Mouse (Mus musculus): ENCODE measurements around the gene Prkag2.
A peak's percentile ranks its signal among the peaks of the same experiment; 100 is the strongest.

The Prkag2 gene

GRCm38 (mm10) chr5:25050827-25051226, 49.6 kb downstream of the Prkag2 start:
- no peak for DNase-seq (ENCODE audit: low spot score in 2 of 2)

DNA sequence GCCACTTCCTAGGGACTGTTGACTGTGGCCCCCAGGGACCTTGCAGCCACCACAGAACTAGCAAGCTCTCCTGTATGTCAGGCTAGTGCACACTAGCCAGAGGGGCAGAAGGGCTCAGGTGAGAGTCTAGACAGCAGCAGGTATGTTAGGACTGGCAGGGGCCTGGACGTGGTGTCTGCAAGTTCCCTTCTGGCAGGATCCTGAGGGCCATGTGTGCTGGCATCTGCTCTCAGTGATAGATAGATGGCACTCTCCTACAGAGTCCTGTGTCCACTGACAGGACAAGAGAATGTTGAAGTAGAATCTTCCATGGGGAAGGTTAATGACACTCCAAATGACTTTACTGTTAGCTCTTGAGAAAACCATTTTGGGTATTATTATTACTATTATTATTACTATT, 52.8 kb downstream of the Prkag2 start:
- DNase-seq (ENCODE audit: low spot score in 2 of 2) = no peak

DNA sequence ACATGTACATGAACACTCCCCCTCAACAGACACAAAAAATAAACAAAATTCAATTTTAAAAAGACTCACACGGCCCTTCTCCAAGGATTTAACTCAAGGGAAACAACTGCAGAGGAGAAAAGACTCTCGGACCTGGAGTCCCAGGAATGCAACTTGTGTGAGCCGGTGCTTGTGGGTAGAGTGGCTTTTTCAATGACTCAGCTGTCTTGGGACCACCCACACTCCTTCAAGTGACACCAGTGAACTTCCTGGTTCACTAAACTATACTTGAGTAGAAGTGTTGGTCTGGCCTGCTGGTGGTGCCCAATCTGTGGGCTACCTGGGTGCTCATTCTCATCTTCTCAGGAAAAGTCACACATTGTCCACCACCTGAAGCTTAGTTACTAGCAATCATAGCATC, 53.7 kb downstream of the Prkag2 start:
- no peak for DNase-seq (ENCODE audit: low spot score in 2 of 2)

DNA sequence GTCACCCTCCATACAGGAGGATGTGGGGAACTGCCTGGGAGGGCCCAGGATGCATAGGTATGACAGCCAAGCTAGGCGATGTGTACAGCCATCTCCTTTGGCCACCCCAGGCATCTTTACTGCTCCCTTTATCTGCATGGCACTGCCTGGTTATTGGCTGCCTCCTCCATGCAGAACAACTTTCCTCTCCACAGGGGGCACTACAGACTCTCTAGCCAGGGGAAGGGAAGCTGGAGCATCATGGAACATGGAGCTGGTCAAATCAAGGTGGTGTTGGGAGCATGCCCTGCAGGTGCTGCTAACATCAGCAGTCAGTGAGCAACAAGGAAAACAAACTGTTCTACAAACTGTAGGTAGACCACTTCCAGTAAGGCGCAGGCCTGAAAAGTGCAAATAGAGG, 56.4 kb downstream of the Prkag2 start:
- no peak for DNase-seq (ENCODE audit: low spot score in 2 of 2)

GRCm38 (mm10) chr5:25041947-25042346, 58.5 kb downstream of the Prkag2 start:
- no peak for DNase-seq (ENCODE audit: low spot score in 2 of 2)

DNA sequence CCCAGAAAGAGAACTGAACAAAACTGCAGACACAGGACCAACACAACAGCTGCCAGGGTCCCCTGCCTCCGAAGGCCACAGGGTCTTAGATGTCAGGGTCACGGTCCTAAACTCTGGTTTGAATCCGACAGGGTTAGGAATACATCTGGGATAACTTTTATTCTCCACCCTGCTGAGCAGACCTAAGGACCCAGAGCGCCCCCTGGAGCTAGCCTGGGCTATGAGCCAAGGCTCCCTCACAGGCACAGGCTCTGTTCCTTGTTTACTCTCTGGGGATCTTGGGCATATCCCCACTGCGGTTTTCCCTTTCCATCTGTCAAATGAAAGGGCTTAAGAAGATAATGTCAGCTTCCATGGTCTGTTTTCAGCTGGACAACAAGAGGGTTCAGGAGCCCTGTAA, 59.1 kb downstream of the Prkag2 start:
- DNase-seq (ENCODE audit: low spot score in 2 of 2) = peak; percentile 24 to 32

DNA sequence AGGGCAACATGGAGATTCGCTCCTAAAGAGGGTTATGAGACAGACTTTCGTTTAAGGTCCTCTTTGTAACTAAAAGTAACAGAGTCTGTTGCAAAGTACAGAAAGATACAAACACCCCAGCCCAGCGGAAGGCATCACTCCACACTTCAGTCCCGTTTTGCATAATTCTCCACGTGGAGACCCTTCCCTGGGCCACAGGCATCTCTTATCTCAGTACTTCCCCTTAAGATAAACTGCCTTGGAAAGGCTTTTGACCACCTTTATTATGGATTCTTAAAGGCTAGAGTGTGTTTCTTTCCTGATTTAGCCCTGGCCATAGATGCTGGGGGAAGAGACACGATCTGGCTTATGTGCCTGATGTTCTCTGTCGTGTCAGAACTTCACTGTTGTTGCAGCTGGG, 59.5 kb downstream of the Prkag2 start:
- no peak for DNase-seq (ENCODE audit: low spot score in 2 of 2)

GRCm38 (mm10) chr5:25038827-25039226, 61.6 kb downstream of the Prkag2 start:
- no peak for DNase-seq (ENCODE audit: low spot score in 2 of 2)

DNA sequence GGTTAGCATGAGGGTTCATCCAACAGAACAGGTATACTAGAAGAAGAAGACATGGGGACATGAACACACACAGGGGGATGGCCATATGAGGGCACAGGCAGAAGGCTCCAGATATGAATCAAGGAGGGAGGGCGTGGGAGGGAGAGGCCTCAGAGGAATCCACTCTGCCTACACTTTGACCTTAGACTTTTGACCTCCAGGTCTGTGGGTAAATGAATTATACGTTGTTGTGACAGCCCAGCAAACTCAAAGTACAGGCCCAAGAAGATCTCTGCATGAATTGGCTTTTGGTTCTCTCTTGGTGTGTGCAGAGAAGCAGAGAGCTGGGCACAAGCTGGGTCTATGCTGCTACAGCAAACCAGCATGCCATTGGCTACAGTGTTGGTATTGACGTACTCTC, 65.1 kb downstream of the Prkag2 start:
- DNase-seq (ENCODE audit: low spot score in 2 of 2) = no peak

GRCm38 (mm10) chr5:25031456-25031856, 69.0 kb downstream of the Prkag2 start:
- DNase-seq (ENCODE audit: low spot score in 2 of 2) = no peak

DNA sequence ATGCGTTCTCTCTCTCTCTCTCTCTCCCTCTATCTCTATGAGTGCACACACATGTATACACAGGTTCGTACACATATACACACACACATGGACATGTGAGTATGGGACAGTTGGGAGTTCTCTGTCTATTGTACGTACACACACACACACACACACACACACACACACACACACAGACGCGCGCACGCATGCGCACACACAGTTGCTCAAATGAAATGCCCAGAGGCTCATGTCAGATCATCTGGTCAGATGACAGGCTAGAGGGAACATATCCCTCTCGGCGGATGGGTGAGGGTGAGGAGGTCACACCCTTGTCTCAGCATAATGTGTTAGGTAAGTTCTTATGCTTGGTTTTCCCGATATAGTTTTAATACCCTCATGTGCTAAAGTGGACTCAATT, 69.4 kb downstream of the Prkag2 start:
- no peak for DNase-seq (ENCODE audit: low spot score in 2 of 2)

GRCm38 (mm10) chr5:25030276-25030681, 70.2 kb downstream of the Prkag2 start:
- peak in 1 of 2 experiments; percentile 62 for DNase-seq (ENCODE audit: low spot score in 2 of 2)

- DNase-seq (ENCODE audit: low spot score in 2 of 2) = peak in 1 of 2 experiments; percentile 24
Observed at GRCm38 (mm10) chr5:25027673-25028072, 72.8 kb downstream of the Prkag2 start.

- peak; percentile 41 to 70 for DNase-seq (ENCODE audit: low spot score in 2 of 2)
Observed at GRCm38 (mm10) chr5:25025309-25026019, 75.0 kb downstream of the Prkag2 start.

DNA sequence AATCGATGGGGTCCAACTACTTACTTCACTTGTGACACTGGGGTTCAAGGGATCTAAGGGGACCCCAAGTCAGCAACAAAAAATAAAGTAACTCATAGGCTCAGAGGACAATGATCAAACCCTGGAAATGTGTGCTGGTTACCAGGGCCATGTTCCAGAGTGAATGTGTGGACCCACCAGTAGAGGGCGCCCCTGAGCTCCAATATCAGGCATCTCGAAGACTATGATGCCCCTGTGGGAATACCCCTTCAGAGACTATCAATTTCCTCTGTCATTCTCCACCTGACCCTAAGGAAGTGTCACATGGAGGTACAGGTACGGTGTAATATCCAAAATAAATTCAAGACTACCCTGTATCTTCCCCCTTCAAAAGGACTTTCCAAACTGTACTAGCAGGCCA, 77.5 kb downstream of the Prkag2 start:
- peak in 1 of 2 experiments; percentile 48 for DNase-seq (ENCODE audit: low spot score in 2 of 2)

- no peak for DNase-seq (ENCODE audit: low spot score in 2 of 2)
Observed at GRCm38 (mm10) chr5:25019221-25019620, 81.2 kb downstream of the Prkag2 start.

- no peak for DNase-seq (ENCODE audit: low spot score in 2 of 2)
Observed at GRCm38 (mm10) chr5:25012134-25012533, 88.3 kb downstream of the Prkag2 start.

GRCm38 (mm10) chr5:25011019-25011485, 89.4 kb downstream of the Prkag2 start:
- DNase-seq (ENCODE audit: low spot score in 2 of 2) = peak; percentile 75 to 80

DNA sequence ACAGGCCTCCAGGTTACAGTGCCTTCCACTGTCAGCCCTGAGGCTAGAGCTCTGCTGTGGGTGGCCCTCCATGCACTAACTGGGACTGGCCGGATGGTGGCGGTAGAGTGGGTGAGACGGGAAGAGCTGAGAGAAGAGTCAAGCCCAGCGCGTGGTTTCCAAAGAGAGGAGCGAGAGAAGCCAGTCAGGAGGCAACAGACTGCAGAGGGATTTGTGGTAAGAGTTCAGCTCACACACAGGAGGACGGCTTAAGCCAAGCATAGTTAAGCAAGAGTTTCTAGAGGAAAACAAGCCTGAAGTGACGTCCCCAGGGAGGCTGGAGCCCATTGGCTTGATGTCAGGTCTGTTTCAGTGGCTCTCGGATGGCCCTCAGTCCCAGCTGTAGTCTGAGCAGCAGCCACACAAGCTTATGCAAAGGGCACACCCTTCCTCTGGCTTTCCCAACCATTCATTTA, 90.0 kb downstream of the Prkag2 start:
- DNase-seq (ENCODE audit: low spot score in 2 of 2) = peak; percentile 83 to 91

DNA sequence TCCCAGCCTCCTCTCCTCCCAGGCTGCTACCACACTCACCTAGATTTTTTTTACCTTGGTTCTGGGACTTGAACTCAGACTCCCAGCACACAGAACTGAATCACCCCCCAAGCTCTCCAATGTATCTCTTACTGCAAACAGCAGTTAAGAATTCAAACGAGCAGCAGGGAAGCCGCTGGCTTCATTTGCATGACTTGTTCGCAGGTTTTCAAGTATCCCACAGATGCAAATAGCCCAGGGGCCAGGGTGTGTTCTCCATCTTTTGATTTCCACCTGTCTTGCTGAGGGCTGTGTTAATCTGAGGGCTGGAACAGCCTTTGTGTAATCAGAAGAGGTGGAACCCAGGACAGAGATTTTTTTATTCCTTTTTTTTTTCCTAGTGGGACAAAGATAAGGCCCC, 90.7 kb downstream of the Prkag2 start:
- DNase-seq (ENCODE audit: low spot score in 2 of 2) = no peak

DNA sequence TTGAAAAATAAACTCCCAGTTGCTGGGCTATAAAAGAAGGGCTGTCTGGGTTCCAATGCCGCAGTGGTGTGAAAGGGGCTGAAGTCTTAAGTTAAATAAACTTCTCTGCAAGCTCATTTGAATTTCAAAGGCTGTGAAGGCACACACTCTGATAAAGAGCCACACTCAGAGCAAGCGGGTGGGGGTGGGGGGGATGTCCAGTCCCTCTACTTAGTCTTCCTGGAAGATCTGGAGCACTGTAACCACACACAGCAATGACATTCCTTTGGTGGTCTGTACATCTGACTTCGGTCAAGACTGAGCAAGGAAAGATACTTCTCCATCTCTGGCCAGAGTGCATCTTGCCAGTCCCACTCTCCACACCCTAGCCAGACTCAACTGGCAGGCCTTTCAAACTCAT, 91.5 kb downstream of the Prkag2 start:
- DNase-seq (ENCODE audit: low spot score in 2 of 2) = no peak

DNA sequence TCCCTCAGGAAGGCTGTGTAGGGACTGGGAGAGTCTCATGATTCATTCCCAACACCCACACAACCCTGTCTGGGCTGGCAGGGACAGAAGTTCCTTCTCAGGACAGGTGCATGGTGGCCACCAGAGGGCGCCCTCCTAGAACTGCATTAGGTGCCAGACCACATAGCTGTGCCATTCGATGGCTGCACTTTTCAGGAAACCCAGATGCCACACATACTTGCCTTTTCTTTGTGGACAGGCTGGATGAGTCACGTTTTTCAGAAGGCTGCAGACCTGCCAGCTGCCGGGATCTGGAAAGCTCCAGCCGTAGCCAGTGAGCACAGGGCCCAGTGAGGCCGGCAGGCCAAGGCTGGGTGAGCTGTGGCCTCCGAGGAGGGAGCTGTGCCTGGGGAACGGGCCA, 93.6 kb downstream of the Prkag2 start:
- DNase-seq (ENCODE audit: low spot score in 2 of 2) = peak; percentile 77 to 84

DNA sequence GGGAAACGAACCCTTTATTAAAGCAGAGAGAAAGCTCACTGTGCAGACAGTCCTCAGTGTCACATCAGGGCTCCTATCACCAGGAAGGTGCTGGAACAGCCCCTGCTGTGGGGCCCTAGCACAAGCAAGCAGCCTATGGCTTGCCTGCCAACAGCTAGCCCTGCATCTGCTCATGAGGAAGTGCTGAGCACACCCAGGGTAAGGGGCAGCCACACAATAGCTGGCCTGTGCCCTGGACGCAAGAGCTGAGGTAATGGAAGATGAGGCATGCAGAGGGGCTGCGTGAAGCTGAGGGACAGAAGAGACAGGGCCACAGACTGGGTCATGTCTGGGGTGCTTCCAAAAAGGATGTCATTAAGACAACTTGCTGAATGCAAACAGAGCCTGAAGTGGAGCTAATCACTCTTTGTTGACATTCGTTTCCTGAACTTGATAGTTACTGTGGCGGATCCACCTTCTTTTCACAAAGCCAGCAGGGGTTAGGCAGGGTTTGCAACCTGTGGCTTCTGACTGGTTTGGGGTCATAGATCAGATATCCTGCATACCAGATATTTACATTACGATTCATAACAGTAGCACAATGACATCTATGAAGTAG, 94.8 kb downstream of the Prkag2 start:
- DNase-seq (ENCODE audit: low spot score in 2 of 2) = no peak

Measured in urinary bladder, postnatal 36 days (tissue).